Mouse (Mus musculus): ENCODE data around the gene Dclre1c. TPM values are rescaled to one million over a fixed set of nuclear protein-coding genes. Genes with fewer than 3 reads are reported as not detected.

Gene Dclre1c
- total and polyA plus RNA-seq, 3 experiments, result 6.0 to 9.6 (median 7.0) TPM

- no peak for TF ChIP-seq JUND (conservative IDR thresholded peaks at IDR 0.05; ENCODE audit: low read depth, low read length)
- TF ChIP-seq ETS1 (conservative IDR thresholded peaks at IDR 0.05; ENCODE audit: low read depth, low read length), result no peak
- no peak for TF ChIP-seq ELF1 (IDR thresholded peaks at IDR 0.05; ENCODE audit: low read depth, low read length)
- no peak for TF ChIP-seq ZMIZ1 (IDR thresholded peaks at IDR 0.05; ENCODE audit: low read depth, low read length)
- TF ChIP-seq ZC3H11A (IDR thresholded peaks at IDR 0.05; ENCODE audit: low read depth, low read length), result no peak
- no peak for TF ChIP-seq ZKSCAN1 (IDR thresholded peaks at IDR 0.05; ENCODE audit: borderline replicate concordance, low read depth, low read length)
- TF ChIP-seq MYC (IDR thresholded peaks at IDR 0.05; ENCODE audit: low read depth, low read length), result no peak
- Histone ChIP-seq H3K4me3 (replicated peaks in 1 of 3; ENCODE audit: low read depth in 2 of 3, low read length in 2 of 3, poor library complexity in 1 of 3) (no peak overlapping the region), H3K27me3 (replicated peaks) (no peaks in the 10 kb centered on the region), H3K4me2 (ENCODE audit: insufficient read depth, low read depth, poor library complexity, severe bottlenecking) (no peak overlapping the region), H3K27ac (ENCODE audit: insufficient read depth, low read depth) (no peak overlapping the region), H3K9ac (ENCODE audit: insufficient read depth, low read depth) (no peak overlapping the region), H3K4me1 (ENCODE audit: control insufficient read depth in 1 of 2, insufficient read depth in 2 of 2) (no peaks in the 10 kb centered on the region), H3K79me2 (replicated peaks; ENCODE audit: control insufficient read depth, extremely low read depth, insufficient read depth, poor library complexity, severe bottlenecking) (no peaks in the 10 kb centered on the region), H3K36me3 (replicated peaks in 1 of 2; ENCODE audit: control insufficient read depth in 1 of 2, insufficient read depth in 1 of 2, low read length in 1 of 2) (no peaks in the 10 kb centered on the region), H3K9me3 (replicated peaks; ENCODE audit: low read length) (no peaks in the 10 kb centered on the region)
- dilution Hi-C loops (cut with MboI; ENCODE audit: extremely low pct_ligation_motif_present, extremely low pct_unique_long_range_greater_than_20kb, low sequenced_read_pairs), result no loop called here
- in situ Hi-C loops (cut with MboI; ENCODE audit: low pct_ligation_motif_present, low pct_unique_long_range_greater_than_20kb, low sequenced_read_pairs), result no loop called here
- DNase-seq (ENCODE audit: extremely low read depth), result no peak
These were observed 17.9 kb upstream of the Dclre1c start for GRCm38 (mm10) chr2:3405981-3406380.

- no peaks in the 10 kb centered on the region for H3K27me3 ChIP-seq (replicated peaks)
- dilution Hi-C loops (cut with MboI; ENCODE audit: extremely low pct_ligation_motif_present, extremely low pct_unique_long_range_greater_than_20kb, low sequenced_read_pairs), result no loop called here
- H3K4me1 ChIP-seq (ENCODE audit: control insufficient read depth in 1 of 2, insufficient read depth in 2 of 2), result no peaks in the 10 kb centered on the region
- H3K4me2 ChIP-seq (ENCODE audit: insufficient read depth, low read depth, poor library complexity, severe bottlenecking), result no peak overlapping the region
- TF ChIP-seq UBTF (IDR thresholded peaks at IDR 0.05; ENCODE audit: low read depth, low read length), result no peak
- no peak for TF ChIP-seq CHD2 (IDR thresholded peaks at IDR 0.05; ENCODE audit: low read length)
- no peak for TF ChIP-seq SIN3A (IDR thresholded peaks at IDR 0.05; ENCODE audit: low read length)
- TF ChIP-seq IRF4 (IDR thresholded peaks at IDR 0.05; ENCODE audit: low read depth, low read length), result no peak
- TF ChIP-seq ZMIZ1 (IDR thresholded peaks at IDR 0.05; ENCODE audit: low read depth, low read length), result no peak
- no peak for TF ChIP-seq TBP (conservative IDR thresholded peaks at IDR 0.05; ENCODE audit: low read depth, low read length)
- no peak for TF ChIP-seq GABPA (IDR thresholded peaks at IDR 0.05; ENCODE audit: insufficient replicate concordance, low read depth, low read length)
- TF ChIP-seq HCFC1 (IDR thresholded peaks at IDR 0.05; ENCODE audit: low read depth, low read length), result no peak
- no peak for TF ChIP-seq POLR2A (IDR thresholded peaks at IDR 0.05; ENCODE audit: low read depth, low read length)
- TF ChIP-seq RAD21 (IDR thresholded peaks at IDR 0.05; ENCODE audit: low read depth, low read length), result no peak
- no peak for TF ChIP-seq EP300 (IDR thresholded peaks at IDR 0.05; ENCODE audit: low read length)
- no peak overlapping the region for H3K9ac ChIP-seq (ENCODE audit: insufficient read depth, low read depth)
- H3K36me3 ChIP-seq (replicated peaks in 1 of 2; ENCODE audit: control insufficient read depth in 1 of 2, insufficient read depth in 1 of 2, low read length in 1 of 2), result no peaks in the 10 kb centered on the region
- H3K4me3 ChIP-seq (replicated peaks in 1 of 3; ENCODE audit: low read depth in 2 of 3, low read length in 2 of 3, poor library complexity in 1 of 3), result no peak overlapping the region
- in situ Hi-C loops (cut with MboI; ENCODE audit: low pct_ligation_motif_present, low pct_unique_long_range_greater_than_20kb, low sequenced_read_pairs), result no loop called here
- no peaks in the 10 kb centered on the region for H3K9me3 ChIP-seq (replicated peaks; ENCODE audit: low read length)
- no peak overlapping the region for H3K27ac ChIP-seq (ENCODE audit: insufficient read depth, low read depth)
- no peak for DNase-seq (ENCODE audit: extremely low read depth)
- H3K79me2 ChIP-seq (replicated peaks; ENCODE audit: control insufficient read depth, extremely low read depth, insufficient read depth, poor library complexity, severe bottlenecking), result no peaks in the 10 kb centered on the region
These were observed 16.2 kb upstream of the Dclre1c start for GRCm38 (mm10) chr2:3407756-3408155.

Data from CH12.LX (cell line).